Mouse (Mus musculus) G1E (cell line): ENCODE measurements around the gene Proca1. TPM values are rescaled to one million over a fixed set of nuclear protein-coding genes. Genes with fewer than 3 reads are reported as not detected.
A peak's percentile ranks its signal among the peaks of the same experiment; 100 is the strongest.

ENCODE experiments used
- ATAC-seq: 2 replicates; pipeline ENCODE4 v1.8.0; 2016; ENCODE audit warnings: mild to moderate bottlenecking; ENCODE audit not compliant: insufficient number of reproducible peaks, poor library complexity, low FRiP score, severe bottlenecking; ENCODE audit errors: extremely low read depth
- DNase-seq: peaks from one replicate; pipeline ENCODE4 v3.0.0; 2012; ENCODE audit warnings: low spot score
- H3K27me3 ChIP-seq: 2 replicates; pipeline ENCODE4 v1.6.1; 2012; ENCODE audit warnings: mild to moderate bottlenecking, low read length, inconsistent platforms; ENCODE audit not compliant: insufficient read depth
- H3K36me3 ChIP-seq: replicated peaks from 2 replicates; pipeline ENCODE3; 2012; ENCODE audit warnings: mild to moderate bottlenecking, inconsistent platforms
- H3K4me1 ChIP-seq: 2 replicates; pipeline ENCODE4 v1.6.1; 2012; ENCODE audit warnings: low read depth, low read length, inconsistent platforms, mixed read lengths; ENCODE audit not compliant: insufficient read depth
- H3K4me3 ChIP-seq: 2 replicates; pipeline ENCODE4 v1.5.1; 2012; ENCODE audit warnings: low read depth, mild to moderate bottlenecking, inconsistent platforms, low read length, moderate library complexity, mixed read lengths
- H3K9me3 ChIP-seq: replicated peaks from 2 replicates; pipeline ENCODE4 v1.6.1; 2012; ENCODE audit warnings: inconsistent platforms
- CTCF ChIP-seq: IDR thresholded peaks from 2 replicates; pipeline ENCODE4 v1.5.1; 2012; ENCODE audit warnings: low read depth, low read length, inconsistent platforms, mixed read lengths
- GATA1 ChIP-seq: IDR thresholded peaks from 2 replicates; pipeline ENCODE4 v1.6.1; 2012; ENCODE audit warnings: borderline replicate concordance, low read length, inconsistent platforms, mixed read lengths
- GATA2 ChIP-seq: IDR thresholded peaks from 2 replicates; pipeline ENCODE4 v1.6.1; 2012; ENCODE audit warnings: low read depth, low read length, inconsistent platforms, borderline replicate concordance
- POLR2AphosphoS5 ChIP-seq: IDR thresholded peaks from 2 replicates; pipeline ENCODE4 v1.6.1; 2012; ENCODE audit warnings: low read depth, low read length, inconsistent platforms; ENCODE audit not compliant: insufficient replicate concordance
- TAL1 ChIP-seq: conservative IDR thresholded peaks from 2 replicates; pipeline ENCODE4 v1.6.1; 2012; ENCODE audit warnings: low read depth, low read length, inconsistent platforms, mixed read lengths
- polyA plus RNA-seq: library from polyadenylated mRNA; stranded (reverse); fragments of >175 nt; gene quantifications from 2 replicates; pipeline ENCODE4 v1.2.3, GENCODE M21; 2012
- total RNA-seq, 2 experiments: library from RNA; stranded (forward) in 1 of 2; stranded (reverse) in 1 of 2; fragments of 200-1000 nt in 1 of 2; fragments of >200 nt in 1 of 2; fragmentation: Nextera tagmentation in 1 of 2; gene quantifications; 2 replicates each; pipeline ENCODE4 v1.2.3; 2014 to 2017

Gene Proca1
- total and polyA plus RNA-seq, 3 experiments, result 0.22 TPM; not detected in 2

DNA sequence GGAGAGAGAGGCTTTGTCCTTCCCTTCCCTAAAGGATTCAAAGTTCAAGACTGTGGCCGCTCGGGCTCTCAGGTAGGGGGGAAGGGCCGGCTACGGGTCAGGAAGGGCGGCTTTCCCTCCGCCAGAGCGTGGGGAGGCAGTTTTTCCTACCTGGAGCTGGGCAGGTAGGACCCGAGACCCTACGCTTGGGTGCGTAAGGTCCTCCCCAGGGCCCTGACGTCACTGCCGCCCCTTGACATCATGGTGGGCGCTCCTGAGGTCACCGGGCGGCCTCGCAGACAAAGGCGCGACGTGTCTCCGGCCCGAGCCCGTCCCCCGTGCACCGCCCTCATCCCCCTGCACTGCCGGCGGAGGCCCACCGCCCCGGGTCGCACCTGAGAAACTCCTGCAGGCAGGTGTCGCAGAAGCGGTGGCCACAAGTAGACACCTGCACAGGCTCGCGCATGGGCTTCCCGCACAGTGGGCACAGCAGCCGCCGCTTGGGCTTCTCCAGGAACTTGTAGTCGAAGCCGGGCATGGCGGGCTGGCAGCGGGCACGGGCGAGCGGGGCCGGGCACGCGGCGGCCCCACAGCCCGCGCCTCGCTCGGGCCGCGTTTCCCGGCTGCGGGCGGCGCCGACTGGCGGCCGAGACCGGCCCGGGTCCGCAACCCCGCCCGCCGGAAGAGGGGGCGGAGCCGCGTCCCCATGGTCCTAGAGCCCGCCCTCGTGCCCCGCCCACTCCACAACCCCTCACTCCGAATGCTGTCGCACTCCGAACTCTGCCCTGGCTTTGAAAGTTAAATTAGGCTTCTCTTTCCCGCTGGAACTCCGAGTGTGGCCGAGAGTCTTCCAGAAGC, 28.1 kb upstream of the Proca1 start, which contains the start of gene Traf4:
Gene Traf4, minus strand, starts transcription at position 666 of the 837 bp plus-strand sequence.
- H3K4me1 ChIP-seq, result peaks cover 92% of the 10 kb centered on the region

DNA sequence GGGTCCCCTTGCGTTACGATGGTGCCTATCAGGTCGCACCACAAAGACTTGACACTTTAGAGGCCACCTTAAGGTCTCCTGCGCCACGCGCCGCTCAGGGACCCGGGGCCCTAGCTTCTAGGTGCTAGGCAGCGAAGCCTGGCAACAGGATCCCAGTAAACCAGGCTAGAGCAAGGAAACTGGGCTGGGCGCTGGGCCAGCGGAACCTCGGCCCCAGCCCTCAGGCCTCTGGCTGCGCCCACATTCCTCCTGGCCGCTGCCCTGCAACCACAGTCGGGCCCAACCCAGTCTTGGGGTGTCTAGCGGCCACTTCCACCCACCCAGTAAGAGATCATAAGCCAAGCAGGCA, 27.5 kb upstream of the Proca1 start:
- ATAC-seq (no peak), DNase-seq (peak; percentile 45)
- H3K27me3 ChIP-seq, result no peaks in the 10 kb centered on the region
- TF ChIP-seq POLR2AphosphoS5 (no peak), GATA2 (no peak), GATA1 (no peak), TAL1 (no peak), CTCF (no peak)
- peak overlapping the region; percentile 86 for H3K4me3 ChIP-seq
- H3K9me3 ChIP-seq, result no peaks in the 10 kb centered on the region
- peaks cover 92% of the 10 kb centered on the region for H3K4me1 ChIP-seq
- H3K36me3 ChIP-seq, result peaks cover 54% of the 10 kb centered on the region

More for the DNA sequence above, 28.1 kb upstream of the Proca1 start, which contains the start of gene Traf4:
- Histone ChIP-seq H3K9me3 (no peaks in the 10 kb centered on the region), H3K27me3 (no peaks in the 10 kb centered on the region), H3K4me3 (peak within 1 kb of the TSS; percentile 86), H3K36me3 (peaks cover 54% of the 10 kb centered on the region)
- ATAC-seq, result no peak
- peak; percentile 96 for DNase-seq
- TF ChIP-seq GATA2 (no peak), TAL1 (no peak), CTCF (no peak), GATA1 (no peak), POLR2AphosphoS5 (no peak)

DNA sequence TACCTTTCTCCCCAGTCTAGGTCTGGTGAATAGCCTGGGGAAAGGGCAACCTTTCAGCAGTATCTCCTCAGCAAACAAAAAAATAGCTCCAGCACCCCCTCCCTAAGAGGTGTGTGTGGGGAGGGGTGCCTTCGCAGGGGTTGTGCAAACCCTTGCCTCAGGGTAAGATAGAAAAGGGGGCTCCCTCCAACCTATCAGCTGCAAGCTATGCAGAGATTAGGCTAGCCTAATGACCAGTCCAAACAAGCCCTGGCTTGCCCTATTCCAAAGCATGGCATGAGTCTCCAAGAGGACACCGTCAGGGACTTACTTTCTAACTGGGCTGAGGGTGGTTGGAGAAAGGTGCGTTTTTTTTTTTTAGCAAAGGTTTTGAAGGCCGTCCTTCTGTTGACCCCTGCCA, 27.0 kb upstream of the Proca1 start:
- peaks cover 54% of the 10 kb centered on the region for H3K36me3 ChIP-seq
- ATAC-seq, result no peak
- peak overlapping the region; percentile 86; the same call in 1 of the 2 replicates for H3K4me3 ChIP-seq
- H3K9me3 ChIP-seq, result 0 out of 2 replicates have a peak, but pooled peaks cover 2% of the 10 kb centered on the region
- H3K4me1 ChIP-seq, result peaks cover 92% of the 10 kb centered on the region
- DNase-seq, result no peak
- TF ChIP-seq GATA1, result no peak
- TF ChIP-seq POLR2AphosphoS5, result no peak
- TF ChIP-seq TAL1, result no peak
- TF ChIP-seq GATA2, result no peak
- TF ChIP-seq CTCF, result no peak
- no peaks in the 10 kb centered on the region for H3K27me3 ChIP-seq

DNA sequence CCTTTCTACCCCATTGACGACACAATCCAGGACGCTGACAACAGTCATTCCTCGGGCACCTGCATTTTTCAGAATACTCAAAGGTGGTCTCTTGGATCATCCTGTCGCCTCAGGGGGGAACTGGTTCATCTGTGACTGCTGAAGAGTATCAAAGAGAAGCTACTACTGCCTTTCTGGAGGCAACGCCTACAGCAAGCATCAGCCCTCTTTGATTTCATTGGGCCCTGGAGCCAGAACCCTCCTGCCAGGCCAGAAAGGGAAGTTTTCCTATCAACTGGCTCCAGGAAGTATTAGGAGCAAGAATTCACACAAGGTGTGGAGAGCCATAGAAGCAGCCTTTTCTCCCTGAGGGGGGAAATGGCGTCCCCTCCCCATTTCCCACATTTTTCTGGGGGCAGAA, 26.6 kb upstream of the Proca1 start:
- no peaks in the 10 kb centered on the region for H3K27me3 ChIP-seq
- H3K4me3 ChIP-seq, result no peak overlapping the region; the same call in 1 of the 2 replicates
- peaks cover 91% of the 10 kb centered on the region for H3K4me1 ChIP-seq
- ATAC-seq (no peak), DNase-seq (no peak)
- H3K9me3 ChIP-seq, result 0 out of 2 replicates have a peak, but pooled peaks cover 2% of the 10 kb centered on the region
- TF ChIP-seq GATA1 (no peak), CTCF (no peak), POLR2AphosphoS5 (no peak), TAL1 (no peak), GATA2 (no peak)
- H3K36me3 ChIP-seq, result peaks cover 51% of the 10 kb centered on the region

DNA sequence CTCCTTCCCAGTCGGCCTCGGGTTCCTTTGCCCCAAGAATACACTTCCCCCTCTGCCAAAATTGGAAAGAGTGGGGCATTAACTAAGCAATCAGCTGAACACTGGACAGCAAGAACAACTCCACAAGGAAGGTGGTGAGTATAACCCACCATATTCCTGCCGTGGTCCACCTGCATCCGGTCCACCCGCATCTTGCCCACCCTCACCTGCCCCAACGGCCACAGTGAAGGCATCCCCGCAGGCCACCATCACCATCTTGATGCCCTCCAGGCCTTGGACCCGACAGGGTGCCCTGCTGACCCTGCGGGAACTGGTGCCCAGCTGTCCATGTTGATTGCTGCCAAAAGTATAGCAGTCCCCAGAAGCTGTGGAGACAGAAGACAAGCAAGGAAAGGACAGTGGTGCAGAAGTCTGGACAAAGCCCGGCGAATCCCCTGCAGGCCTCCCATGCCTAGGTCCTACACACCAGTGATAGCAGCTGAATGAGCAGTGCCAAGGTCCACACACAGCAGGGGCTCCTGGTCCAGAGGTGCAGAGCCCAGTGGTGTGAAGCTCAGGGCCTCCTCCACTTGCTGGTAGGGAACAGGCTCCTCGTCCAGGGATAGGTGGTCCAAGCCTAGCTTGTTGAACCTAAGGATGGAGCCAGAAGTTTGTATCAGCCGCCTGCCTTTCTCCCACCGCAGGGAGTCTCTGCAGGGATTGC, 25.8 kb upstream of the Proca1 start:
- ATAC-seq (no peak), DNase-seq (no peak)
- Histone ChIP-seq H3K9me3 (0 out of 2 replicates have a peak, but pooled peaks cover 2% of the 10 kb centered on the region), H3K4me1 (peaks cover 93% of the 10 kb centered on the region), H3K36me3 (peaks cover 51% of the 10 kb centered on the region), H3K4me3 (peak overlapping the region; percentile 49; the same call in 1 of the 2 replicates), H3K27me3 (no peaks in the 10 kb centered on the region)
- no peak for TF ChIP-seq TAL1
- TF ChIP-seq GATA1, result no peak
- no peak for TF ChIP-seq CTCF
- no peak for TF ChIP-seq GATA2
- no peak for TF ChIP-seq POLR2AphosphoS5
